Mouse (Mus musculus) erythroblast, embryonic 14.5 days (primary cell): ENCODE measurements around the gene Sorbs1.

Experiments used
- GATA1 ChIP-seq: IDR thresholded peaks from 2 replicates; pipeline ENCODE4 v1.6.1; 2012; ENCODE audit warnings: low read length, inconsistent platforms, mixed read lengths
- TAL1 ChIP-seq: IDR thresholded peaks from 3 replicates; pipeline ENCODE4 v1.6.1; 2012; ENCODE audit warnings: low read length, inconsistent platforms, mixed read lengths

DNA sequence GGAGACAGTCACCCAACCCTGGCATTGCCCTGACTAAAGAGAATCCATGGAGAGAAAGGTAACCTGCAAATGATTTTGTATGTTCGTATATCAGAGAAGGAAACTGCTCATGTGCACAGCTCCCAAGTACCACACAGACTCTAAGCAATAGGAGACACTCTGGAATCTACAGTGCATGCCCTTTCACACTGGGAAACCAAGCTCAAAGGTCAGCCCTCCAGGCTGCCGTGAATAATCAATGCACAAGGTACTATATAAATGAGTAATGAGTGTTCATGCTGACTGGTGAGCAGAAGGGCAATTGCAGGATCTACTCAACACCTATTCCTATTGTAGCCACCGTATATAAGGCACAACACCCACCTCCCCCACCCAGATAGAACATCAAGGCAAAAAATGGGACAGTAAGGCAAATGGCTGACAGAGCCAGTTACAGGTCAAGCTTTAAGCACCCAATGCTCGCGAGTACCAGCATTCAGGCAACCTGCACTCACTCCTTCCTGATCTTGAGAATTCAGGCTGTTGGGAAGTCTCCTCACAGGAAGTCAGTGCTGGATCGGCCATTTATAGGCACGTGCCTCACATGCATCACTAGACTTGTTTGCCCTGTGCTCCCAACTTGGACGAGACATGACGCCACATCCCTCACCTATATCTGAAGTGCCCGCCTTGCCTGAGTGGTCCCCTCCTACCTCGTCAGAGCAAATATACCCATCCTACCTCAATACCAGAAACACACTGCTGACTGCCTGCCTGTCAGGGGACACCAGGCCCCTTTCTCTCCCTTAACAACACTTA lies 13.4 kb downstream of the Sorbs1 start:
- no peak for TF ChIP-seq TAL1
- TF ChIP-seq GATA1, result no peak
